Comparison of ENCODE assay signal across 7 mouse cellular contexts in genomic region chr17:46041223-46041622, GRCm38 (mm10). TPM values are rescaled to one million over a fixed set of nuclear protein-coding genes. Genes with fewer than 3 reads are reported as not detected.
A peak's percentile ranks its signal among the peaks of the same experiment; 100 is the strongest.
DNase-seq lines count a peak whose midpoint lies in the region; ATAC-seq and TF ChIP-seq lines count a peak whose summit lies in the region.

No protein-coding gene starts in this region.

- H3K9ac ChIP-seq in midbrain, postnatal 0 days (replicated peaks; ENCODE audit: low read length, poor library complexity, severe bottlenecking) = no peak overlapping the region
- H3K9ac ChIP-seq in midbrain, embryonic 15.5 days = no peak overlapping the region

- no peaks in the 10 kb centered on the region for H3K27me3 ChIP-seq in midbrain, postnatal 0 days (ENCODE audit: insufficient read depth, low read length)
- no peaks in the 10 kb centered on the region for H3K27me3 ChIP-seq in midbrain, embryonic 15.5 days (replicated peaks)

- H3K9me3 ChIP-seq in midbrain, postnatal 0 days (ENCODE audit: low read length) = no peaks in the 10 kb centered on the region
- no peaks in the 10 kb centered on the region for H3K9me3 ChIP-seq in midbrain, embryonic 15.5 days

- no peak overlapping the region for H3K4me2 ChIP-seq in midbrain, postnatal 0 days (ENCODE audit: low read depth, low read length, poor library complexity, severe bottlenecking)
- no peak overlapping the region for H3K4me2 ChIP-seq in midbrain, embryonic 15.5 days

- H3K36me3 ChIP-seq in midbrain, postnatal 0 days (ENCODE audit: insufficient read depth, low read length) = no peaks in the 10 kb centered on the region
- no peaks in the 10 kb centered on the region for H3K36me3 ChIP-seq in midbrain, embryonic 15.5 days (replicated peaks)

- H3K4me3 ChIP-seq in midbrain, postnatal 0 days (ENCODE audit: low read depth, low read length) = no peak overlapping the region
- H3K4me3 ChIP-seq in midbrain, embryonic 15.5 days = no peak overlapping the region

- no peak overlapping the region for H3K27ac ChIP-seq in midbrain, postnatal 0 days (ENCODE audit: low read depth, low read length)
- H3K27ac ChIP-seq in midbrain, embryonic 15.5 days = no peak overlapping the region

- 66% methylated on average over 5 of the region's 5 CpGs for WGBS in midbrain, postnatal 0 days
- WGBS in midbrain, embryonic 15.5 days = 63% methylated on average over 5 of the region's 5 CpGs

- H3K4me1 ChIP-seq in midbrain, postnatal 0 days (ENCODE audit: insufficient read depth, low read length) = no peaks in the 10 kb centered on the region
- no peaks in the 10 kb centered on the region for H3K4me1 ChIP-seq in midbrain, embryonic 15.5 days

- ATAC-seq in midbrain, postnatal 0 days (ENCODE audit: low FRiP score) = no peak
- ATAC-seq in midbrain, embryonic 15.5 days (replicated peaks) = no peak
- peak; percentile 77 for ATAC-seq in megakaryocyte progenitor cell, adult 5-6 weeks (replicated peaks; ENCODE audit: poor library complexity)
- no peak for ATAC-seq in cerebellum, adult (ENCODE audit: insufficient number of reproducible peaks, low FRiP score, low TSS enrichment)
- no peak for ATAC-seq in inflammation-experienced regulatory T-cells, adult 6 months

- no peak for DNase-seq in midbrain, postnatal 0 days (ENCODE audit: low spot score)
- DNase-seq in adipocyte (ENCODE audit: low spot score) = peak; percentile 86
- DNase-seq in kidney, postnatal 25 days = peak; percentile 57 to 65

- TF ChIP-seq CTCF in midbrain, postnatal 0 days (IDR thresholded peaks at IDR 0.05) = peak; percentile 56

RNA-seq across cellular contexts. Expression of gene Vegfa, which starts 9.1 kb away (rescaled TPM):
- total RNA-seq in midbrain, postnatal 0 days (2014; rRNA removed) = 78.6 and 105 TPM in 2 replicates
- polyA plus RNA-seq in midbrain, postnatal 0 days (2015; fragmentation: Nextera tagmentation; extraction: Ambion mirVana) = 2.3 and 3.0 TPM in 2 replicates
- polyA plus RNA-seq in midbrain, embryonic 15.5 days (2015; fragmentation: Nextera tagmentation; extraction: Ambion mirVana) = 4.0 and 5.4 TPM in 2 replicates
- 32.8 and 38.3 TPM in 2 replicates for total RNA-seq in megakaryocyte progenitor cell, adult 5-6 weeks (2015)
- total RNA-seq in megakaryocyte progenitor cell, adult 5-6 weeks (2017) = 47.8 and 54.2 TPM in 2 replicates
- not detected for polyA plus RNA-seq in inflammation-experienced regulatory T-cells, adult 6 months (2017; shearing (Covaris generic))
